Mouse (Mus musculus): ENCODE results near the gene Pax4. TPM values are rescaled to one million over a fixed set of nuclear protein-coding genes. Genes with fewer than 3 reads are reported as not detected.

Gene Pax4
- polyA plus RNA-seq, 1 experiment from 2014 or later: 0.37 TPM

- Histone ChIP-seq H3K9me3 (ENCODE audit: control insufficient read depth) (no peaks in the 10 kb centered on the region), H3K4me2 (replicated peaks; ENCODE audit: low read depth) (no peak overlapping the region)
- WGBS: 87% methylated on average over 3 of the region's 3 CpGs
Measured at GRCm38 (mm10) chr6:28398726-28399125, 50.4 kb downstream of the Pax4 start.

GRCm38 (mm10) chr6:28397681-28398203 is 51.4 kb downstream of the Pax4 start, which contains the start of gene Zfp800:
TSS of gene Zfp800 (minus strand) at chr6:28398005.
- Histone ChIP-seq H3K27ac (ENCODE audit: low read depth, low read length) (no peak within 1 kb of the TSS), H3K4me3 (ENCODE audit: low read depth, low read length) (peak within 1 kb of the TSS; percentile 43), H3K4me1 (replicated peaks; ENCODE audit: control insufficient read depth, insufficient read depth, low read length) (no peaks in the 10 kb centered on the region), H3K9ac (ENCODE audit: low read depth, low read length) (no peak within 1 kb of the TSS), H3K4me2 (replicated peaks; ENCODE audit: low read depth) (peak within 1 kb of the TSS; percentile 77), H3K27me3 (replicated peaks; ENCODE audit: control insufficient read depth, insufficient read depth, low read length) (peaks cover 29% of the 10 kb centered on the region), H3K36me3 (ENCODE audit: control insufficient read depth, insufficient read depth) (no peaks in the 10 kb centered on the region), H3K9me3 (ENCODE audit: control insufficient read depth) (no peaks in the 10 kb centered on the region)
- no peak for TF ChIP-seq CTCF (IDR thresholded peaks at IDR 0.05; ENCODE audit: low read depth)
- WGBS: 2% methylated on average over 33 of the region's 33 CpGs
- no peak for ATAC-seq

More at GRCm38 (mm10) chr6:28398726-28399125, 50.4 kb downstream of the Pax4 start:
- Histone ChIP-seq H3K27me3 (replicated peaks; ENCODE audit: control insufficient read depth, insufficient read depth, low read length) (peaks cover 29% of the 10 kb centered on the region), H3K36me3 (ENCODE audit: control insufficient read depth, insufficient read depth) (no peaks in the 10 kb centered on the region), H3K4me3 (ENCODE audit: low read depth, low read length) (no peak overlapping the region), H3K27ac (ENCODE audit: low read depth, low read length) (no peak overlapping the region), H3K9ac (ENCODE audit: low read depth, low read length) (no peak overlapping the region), H3K4me1 (replicated peaks; ENCODE audit: control insufficient read depth, insufficient read depth, low read length) (no peaks in the 10 kb centered on the region)
- no peak for ATAC-seq
- peak; percentile 36 for TF ChIP-seq CTCF (IDR thresholded peaks at IDR 0.05; ENCODE audit: low read depth)

GRCm38 (mm10) chr6:28396853-28397457 is 52.2 kb downstream of the Pax4 start:
- Histone ChIP-seq H3K4me1 (replicated peaks; ENCODE audit: control insufficient read depth, insufficient read depth, low read length) (no peaks in the 10 kb centered on the region), H3K27ac (ENCODE audit: low read depth, low read length) (no peak overlapping the region), H3K4me3 (ENCODE audit: low read depth, low read length) (peak overlapping the region; percentile 43), H3K9me3 (ENCODE audit: control insufficient read depth) (no peaks in the 10 kb centered on the region), H3K36me3 (ENCODE audit: control insufficient read depth, insufficient read depth) (no peaks in the 10 kb centered on the region), H3K27me3 (replicated peaks; ENCODE audit: control insufficient read depth, insufficient read depth, low read length) (peaks cover 29% of the 10 kb centered on the region), H3K4me2 (replicated peaks; ENCODE audit: low read depth) (peak overlapping the region; percentile 77), H3K9ac (ENCODE audit: low read depth, low read length) (no peak overlapping the region)
- no peak for TF ChIP-seq CTCF (IDR thresholded peaks at IDR 0.05; ENCODE audit: low read depth)
- ATAC-seq: no peak
- 6% methylated on average over 19 of the region's 19 CpGs for WGBS

GRCm38 (mm10) chr6:28396051-28396852 is 52.9 kb downstream of the Pax4 start:
- 45% methylated on average over 15 of the region's 15 CpGs for WGBS
- Histone ChIP-seq H3K9me3 (ENCODE audit: control insufficient read depth) (no peaks in the 10 kb centered on the region), H3K27me3 (replicated peaks; ENCODE audit: control insufficient read depth, insufficient read depth, low read length) (peaks cover 29% of the 10 kb centered on the region), H3K27ac (ENCODE audit: low read depth, low read length) (no peak overlapping the region), H3K9ac (ENCODE audit: low read depth, low read length) (no peak overlapping the region), H3K36me3 (ENCODE audit: control insufficient read depth, insufficient read depth) (no peaks in the 10 kb centered on the region), H3K4me1 (replicated peaks; ENCODE audit: control insufficient read depth, insufficient read depth, low read length) (no peaks in the 10 kb centered on the region), H3K4me2 (replicated peaks; ENCODE audit: low read depth) (no peak overlapping the region; the same call in 1 of the 2 replicates), H3K4me3 (ENCODE audit: low read depth, low read length) (peak overlapping the region; percentile 43)
- ATAC-seq: no peak
- no peak for TF ChIP-seq CTCF (IDR thresholded peaks at IDR 0.05; ENCODE audit: low read depth)

Other genes starting within 250 kb of the Pax4 start
- gene Zfp800, start 51.3 kb downstream of the Pax4 start, polyA plus RNA-seq (2015; fragmentation: Nextera tagmentation; extraction: Ambion mirVana): 19.2 and 19.3 TPM in 2 replicates
- 289 and 307 TPM in 2 replicates for gene Arf5, start 25.8 kb downstream of the Pax4 start, polyA plus RNA-seq (2015; fragmentation: Nextera tagmentation; extraction: Ambion mirVana)
- not detected in 2 replicates for gene Fscn3, start 21.6 kb downstream of the Pax4 start, polyA plus RNA-seq (2015; fragmentation: Nextera tagmentation; extraction: Ambion mirVana)
- gene Gcc1, start 21.0 kb downstream of the Pax4 start, polyA plus RNA-seq (2015; fragmentation: Nextera tagmentation; extraction: Ambion mirVana): 5.3 and 6.8 TPM in 2 replicates
- 39.4 and 41.8 TPM in 2 replicates for gene Snd1, start 25.8 kb upstream of the Pax4 start, polyA plus RNA-seq (2015; fragmentation: Nextera tagmentation; extraction: Ambion mirVana)

Data from intestine, postnatal 0 days (tissue).